Mouse (Mus musculus) bone marrow, adult 2 months (tissue): ENCODE data around the gene Sap25.

Source experiments
- CTCF ChIP-seq: fragments of 200-500 bp; IDR thresholded peaks from 2 replicates; pipeline ENCODE4 v1.5.1; 2011; ENCODE audit warnings: low read length, control low read depth; ENCODE audit not compliant: control insufficient read depth, insufficient read depth
- POLR2A ChIP-seq: fragments of 200-500 bp; IDR thresholded peaks from 2 replicates; pipeline ENCODE4 v1.6.1; 2011; ENCODE audit warnings: low read depth, mild to moderate bottlenecking, control low read depth, low read length, borderline replicate concordance; ENCODE audit not compliant: control insufficient read depth

DNA sequence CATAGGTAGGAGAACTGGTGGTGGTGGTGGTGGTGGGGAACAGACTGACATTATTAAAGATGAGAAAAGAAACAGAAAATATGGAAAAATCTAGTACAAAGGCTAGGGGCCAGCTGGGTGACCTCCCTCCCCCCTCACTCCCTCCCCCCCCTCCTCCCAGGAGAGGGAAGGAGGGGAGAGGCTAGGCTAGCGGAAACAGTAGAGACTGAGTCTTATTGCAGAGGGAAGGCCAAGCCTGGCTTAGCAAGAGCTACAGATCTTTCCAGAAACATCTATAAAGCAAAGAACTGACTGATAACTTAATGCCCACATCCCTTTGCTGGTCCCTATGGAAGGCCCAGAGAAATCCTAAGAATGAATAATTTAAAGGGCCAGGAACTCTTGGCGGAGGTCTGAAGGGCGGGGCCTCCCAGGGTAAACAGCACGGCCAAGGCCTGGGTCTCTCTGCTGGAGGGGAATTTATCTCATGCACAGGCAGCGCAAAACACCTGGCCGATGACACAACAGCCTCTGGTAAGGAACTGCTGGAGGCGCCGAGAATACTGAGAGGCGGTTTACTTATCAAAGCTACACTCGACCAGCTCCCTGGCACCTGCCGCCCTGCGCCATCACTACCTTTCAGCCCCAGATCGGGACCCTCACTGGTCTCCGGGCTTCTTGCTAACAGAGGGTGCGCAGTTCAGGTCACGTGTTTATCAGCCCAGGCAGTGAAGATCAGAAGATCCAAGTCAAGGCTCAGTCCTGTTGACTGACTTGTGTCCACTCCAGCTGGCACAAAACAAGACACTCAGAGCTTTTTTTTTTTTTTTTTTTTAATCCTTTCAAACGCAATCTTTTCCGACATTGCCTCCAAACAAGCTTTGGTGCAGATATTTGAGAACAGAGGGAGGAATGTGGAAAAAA, 8.8 kb downstream of the Sap25 start:
- TF ChIP-seq POLR2A: no peak
- TF ChIP-seq CTCF: no peak
